Mouse (Mus musculus): ENCODE measurements around the gene Acss2. TPM values are rescaled to one million over a fixed set of nuclear protein-coding genes. Genes with fewer than 3 reads are reported as not detected.

Gene Acss2
- polyA plus RNA-seq, 1 experiment from 2014 or later: 25.1 TPM

DNA sequence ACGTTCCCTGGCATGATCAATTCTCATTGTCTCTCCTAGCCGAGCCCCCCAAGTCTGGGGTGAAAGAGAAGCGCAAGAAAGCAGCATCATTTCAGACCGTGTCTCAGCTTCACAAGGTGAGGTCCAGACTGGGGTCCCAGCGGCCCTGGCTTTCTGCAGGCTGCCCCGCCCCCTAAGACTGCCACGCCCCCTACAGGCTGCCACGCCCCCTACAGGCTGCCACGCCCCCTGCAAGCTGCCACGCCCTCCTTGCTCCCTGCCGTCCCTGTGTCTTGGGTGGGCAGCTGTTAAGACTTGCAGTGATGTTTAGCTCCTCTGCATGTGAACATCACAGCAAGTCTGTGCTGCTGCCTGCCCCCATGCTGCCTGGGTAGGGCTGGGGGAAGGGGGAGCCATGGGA is 104.9 kb downstream of the Acss2 start:
- Histone ChIP-seq H3K4me1 (peaks cover 61% of the 10 kb centered on the region), H3K4me2 (no peak overlapping the region), H3K9ac (no peak overlapping the region), H3K9me3 (replicated peaks) (no peaks in the 10 kb centered on the region), H3K36me3 (no peaks in the 10 kb centered on the region), H3K4me3 (no peak overlapping the region), H3K27me3 (replicated peaks) (peaks cover 31% of the 10 kb centered on the region), H3K27ac (no peak overlapping the region)
- no peak for ATAC-seq
- 26% methylated on average over 11 of the region's 11 CpGs for WGBS (ENCODE audit: insufficient replicate concordance)

DNA sequence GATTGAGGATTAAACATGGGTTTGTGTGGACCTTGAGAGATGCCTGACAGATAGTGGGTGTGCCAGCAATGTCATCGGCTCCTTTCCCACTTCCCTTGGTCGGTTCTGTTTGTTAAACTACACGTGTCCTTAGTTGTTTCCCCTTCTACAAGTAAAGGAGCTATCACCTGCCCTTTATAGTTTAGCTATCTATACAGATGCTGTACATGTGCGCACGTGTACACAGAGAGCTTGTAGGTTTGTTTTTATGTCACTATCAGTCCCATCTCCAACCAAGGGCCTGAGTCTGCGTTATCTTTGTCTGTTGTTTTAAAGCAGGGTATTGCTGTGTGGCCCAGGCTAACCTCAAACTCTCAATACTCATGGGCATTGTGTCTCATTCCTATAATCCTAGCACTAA is 106.2 kb downstream of the Acss2 start:
- WGBS (ENCODE audit: insufficient replicate concordance): 75% methylated on average over 6 of the region's 6 CpGs
- Histone ChIP-seq H3K36me3 (no peaks in the 10 kb centered on the region), H3K4me3 (no peak overlapping the region), H3K4me2 (no peak overlapping the region), H3K9me3 (replicated peaks) (no peaks in the 10 kb centered on the region), H3K4me1 (peaks cover 51% of the 10 kb centered on the region), H3K9ac (no peak overlapping the region), H3K27me3 (replicated peaks) (peaks cover 45% of the 10 kb centered on the region), H3K27ac (peak overlapping the region; percentile 9; the same call in 1 of the 2 replicates)
- ATAC-seq: no peak

DNA sequence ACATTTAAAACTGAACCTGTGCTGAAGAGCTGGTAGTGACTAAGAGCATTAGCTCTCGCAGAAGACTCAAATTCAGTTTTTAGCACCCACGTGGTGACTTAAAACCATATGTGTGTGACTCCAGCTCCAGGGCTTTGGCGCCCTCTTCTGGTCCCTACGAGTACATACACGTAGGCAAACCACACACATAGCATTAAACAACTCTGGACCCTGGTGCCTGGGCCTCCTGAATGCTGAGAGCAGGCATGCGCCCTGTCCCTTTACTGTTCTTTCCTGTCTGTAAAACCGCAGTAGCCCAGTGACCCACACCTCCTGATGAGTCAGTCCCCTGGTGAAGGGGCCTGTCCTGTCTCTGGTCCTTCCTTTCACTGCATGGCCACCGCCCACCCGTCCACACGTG is 107.0 kb downstream of the Acss2 start:
- no peaks in the 10 kb centered on the region for H3K36me3 ChIP-seq
- no peak overlapping the region for H3K4me3 ChIP-seq
- no peak overlapping the region for H3K27ac ChIP-seq
- 26% methylated on average over 10 of the region's 10 CpGs for WGBS (ENCODE audit: insufficient replicate concordance)
- no peak; the same call in 1 of the 2 replicates for ATAC-seq
- peaks cover 52% of the 10 kb centered on the region for H3K27me3 ChIP-seq (replicated peaks)
- H3K4me2 ChIP-seq: no peak overlapping the region
- H3K9me3 ChIP-seq (replicated peaks): no peaks in the 10 kb centered on the region
- H3K4me1 ChIP-seq: peaks cover 51% of the 10 kb centered on the region
- no peak overlapping the region for H3K9ac ChIP-seq

DNA sequence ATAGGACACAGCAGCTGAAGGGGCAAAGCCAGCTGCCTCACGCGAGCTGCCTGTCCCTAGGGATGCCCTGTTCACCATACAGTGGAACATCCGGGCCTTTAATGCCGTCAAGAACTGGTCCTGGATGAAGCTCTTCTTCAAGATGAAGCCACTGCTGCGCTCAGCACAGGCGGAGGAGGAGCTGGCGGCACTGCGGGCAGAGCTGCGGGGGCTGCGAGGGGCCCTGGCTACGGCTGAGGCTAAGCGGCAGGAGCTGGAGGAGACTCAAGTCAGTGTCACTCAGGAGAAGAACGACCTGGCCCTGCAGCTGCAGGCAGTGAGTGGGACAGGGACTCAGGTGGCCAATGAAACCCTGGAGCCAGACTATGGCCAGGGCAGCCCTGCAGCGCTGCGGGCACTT is 108.5 kb downstream of the Acss2 start:
- Histone ChIP-seq H3K36me3 (peaks cover 6% of the 10 kb centered on the region), H3K27ac (no peak overlapping the region), H3K4me2 (no peak overlapping the region), H3K4me1 (peaks cover 53% of the 10 kb centered on the region), H3K27me3 (replicated peaks) (peaks cover 68% of the 10 kb centered on the region), H3K4me3 (no peak overlapping the region), H3K9me3 (replicated peaks) (no peaks in the 10 kb centered on the region), H3K9ac (no peak overlapping the region)
- no peak for ATAC-seq
- WGBS (ENCODE audit: insufficient replicate concordance): 58% methylated on average over 15 of the region's 15 CpGs

DNA sequence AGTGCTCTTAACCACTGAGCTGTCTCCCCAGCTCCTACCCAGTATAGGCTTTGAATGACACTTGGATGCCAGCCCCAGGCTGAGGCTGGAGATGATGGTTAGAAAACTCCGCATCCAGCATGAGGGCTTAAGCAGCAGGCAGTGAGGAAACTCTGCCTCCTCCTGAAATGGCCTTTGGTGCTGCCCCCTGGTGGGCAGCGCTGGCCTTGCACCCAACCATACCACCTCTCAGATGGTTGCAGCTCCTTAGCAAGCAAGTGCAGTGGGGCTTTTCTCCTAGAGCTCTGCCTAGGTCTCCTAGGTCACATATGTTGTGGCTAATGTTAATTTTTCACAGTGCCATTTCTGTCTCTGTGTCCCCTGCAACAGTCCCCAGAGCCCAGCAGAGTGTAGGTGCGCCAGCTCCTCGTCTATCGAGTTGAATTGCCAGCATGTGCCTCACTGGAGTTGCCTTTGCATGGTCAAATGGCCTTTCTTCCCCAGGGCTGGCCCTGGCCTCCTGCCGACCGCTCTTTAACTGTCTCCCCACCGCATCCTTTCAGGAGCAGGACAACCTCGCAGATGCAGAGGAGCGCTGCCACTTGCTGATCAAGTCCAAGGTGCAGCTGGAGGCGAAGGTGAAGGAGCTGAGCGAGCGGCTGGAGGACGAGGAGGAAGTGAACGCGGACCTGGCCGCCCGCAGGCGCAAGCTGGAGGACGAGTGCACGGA is 109.4 kb downstream of the Acss2 start:
- H3K36me3 ChIP-seq: peaks cover 13% of the 10 kb centered on the region
- no peak for ATAC-seq
- H3K9me3 ChIP-seq (replicated peaks): no peaks in the 10 kb centered on the region
- 31% methylated on average over 21 of the region's 21 CpGs for WGBS (ENCODE audit: insufficient replicate concordance)
- no peak overlapping the region for H3K9ac ChIP-seq
- H3K4me3 ChIP-seq: no peak overlapping the region
- H3K4me2 ChIP-seq: no peak overlapping the region
- H3K27ac ChIP-seq: no peak overlapping the region
- peaks cover 50% of the 10 kb centered on the region for H3K4me1 ChIP-seq
- H3K27me3 ChIP-seq (replicated peaks): peaks cover 77% of the 10 kb centered on the region

DNA sequence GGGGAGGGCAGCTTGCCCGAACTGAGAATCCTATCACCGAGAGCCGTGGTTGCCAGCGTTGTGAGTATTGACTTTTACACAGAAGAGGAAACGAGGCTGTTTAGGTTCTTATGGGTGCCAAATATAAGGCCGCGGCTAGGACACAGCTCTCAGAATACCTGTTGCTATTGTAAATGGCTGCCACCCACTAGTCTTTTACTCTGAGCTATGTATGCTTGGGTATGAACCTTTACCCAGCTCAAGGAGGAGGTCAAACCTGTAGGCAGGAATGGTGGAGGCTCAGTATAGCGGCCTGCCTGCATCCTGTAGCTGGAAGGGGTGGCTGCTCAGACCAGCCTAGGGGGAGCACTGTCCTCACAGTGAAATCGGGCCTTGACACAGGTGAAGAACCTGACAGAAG is 110.4 kb downstream of the Acss2 start:
- H3K36me3 ChIP-seq: peaks cover 23% of the 10 kb centered on the region
- H3K4me1 ChIP-seq: peaks cover 40% of the 10 kb centered on the region
- H3K4me2 ChIP-seq: no peak overlapping the region
- no peaks in the 10 kb centered on the region for H3K9me3 ChIP-seq (replicated peaks)
- no peak overlapping the region for H3K27ac ChIP-seq
- H3K4me3 ChIP-seq: no peak overlapping the region
- H3K27me3 ChIP-seq (replicated peaks): peaks cover 80% of the 10 kb centered on the region
- WGBS (ENCODE audit: insufficient replicate concordance): 72% methylated on average over 9 of the region's 9 CpGs
- ATAC-seq: no peak
- H3K9ac ChIP-seq: no peak overlapping the region

DNA sequence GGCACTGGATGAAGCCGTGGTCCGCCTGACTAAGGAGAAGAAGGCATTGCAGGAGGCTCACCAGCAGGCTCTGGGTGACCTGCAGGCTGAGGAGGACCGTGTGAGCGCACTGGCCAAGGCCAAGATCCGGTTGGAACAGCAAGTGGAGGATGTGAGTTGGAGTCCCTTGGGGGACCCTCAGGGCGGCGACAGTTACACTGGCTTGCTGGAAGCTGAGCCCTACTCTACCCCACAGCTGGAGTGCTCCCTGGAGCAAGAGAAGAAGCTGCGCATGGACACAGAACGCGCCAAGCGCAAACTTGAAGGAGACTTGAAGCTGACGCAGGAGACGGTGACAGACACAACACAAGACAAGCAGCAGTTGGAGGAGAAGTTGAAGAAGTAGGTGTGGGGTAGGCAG is 110.8 kb downstream of the Acss2 start:
- H3K9me3 ChIP-seq (replicated peaks): no peaks in the 10 kb centered on the region
- 79% methylated on average over 13 of the region's 13 CpGs for WGBS (ENCODE audit: insufficient replicate concordance)
- no peak overlapping the region for H3K27ac ChIP-seq
- no peak overlapping the region for H3K9ac ChIP-seq
- ATAC-seq: no peak
- H3K27me3 ChIP-seq (replicated peaks): peaks cover 80% of the 10 kb centered on the region
- H3K4me1 ChIP-seq: peaks cover 36% of the 10 kb centered on the region
- H3K4me2 ChIP-seq: peak overlapping the region; percentile 65; the same call in 1 of the 2 replicates
- H3K36me3 ChIP-seq: peaks cover 27% of the 10 kb centered on the region
- H3K4me3 ChIP-seq: no peak overlapping the region

DNA sequence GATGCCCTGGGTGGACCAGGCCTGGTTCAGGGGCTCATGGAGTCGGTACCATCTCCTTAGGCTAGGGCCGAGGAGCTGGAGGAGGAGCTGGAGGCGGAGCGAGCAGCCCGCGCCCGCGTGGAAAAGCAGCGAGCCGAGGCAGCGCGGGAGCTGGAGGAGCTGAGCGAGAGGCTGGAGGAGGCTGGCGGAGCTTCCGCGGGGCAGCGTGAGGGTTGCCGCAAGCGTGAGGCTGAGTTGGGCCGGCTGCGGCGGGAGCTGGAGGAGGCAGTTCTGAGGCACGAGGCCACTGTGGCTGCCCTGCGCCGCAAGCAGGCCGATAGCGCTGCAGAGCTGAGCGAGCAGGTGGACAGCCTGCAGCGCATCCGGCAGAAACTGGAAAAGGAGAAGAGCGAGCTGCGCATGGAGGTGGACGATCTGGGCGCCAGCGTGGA is 111.5 kb downstream of the Acss2 start:
- Histone ChIP-seq H3K27ac (no peak overlapping the region), H3K36me3 (peaks cover 34% of the 10 kb centered on the region), H3K27me3 (replicated peaks) (peaks cover 80% of the 10 kb centered on the region), H3K9me3 (replicated peaks) (no peaks in the 10 kb centered on the region), H3K4me1 (peaks cover 30% of the 10 kb centered on the region), H3K4me2 (peak overlapping the region; percentile 65), H3K4me3 (peak overlapping the region; percentile 37), H3K9ac (0 out of 2 replicates have a peak overlapping the region, but pooled peaks have one; percentile 0)
- WGBS (ENCODE audit: insufficient replicate concordance): 3% methylated on average over 35 of the region's 35 CpGs
- no peak for ATAC-seq

DNA sequence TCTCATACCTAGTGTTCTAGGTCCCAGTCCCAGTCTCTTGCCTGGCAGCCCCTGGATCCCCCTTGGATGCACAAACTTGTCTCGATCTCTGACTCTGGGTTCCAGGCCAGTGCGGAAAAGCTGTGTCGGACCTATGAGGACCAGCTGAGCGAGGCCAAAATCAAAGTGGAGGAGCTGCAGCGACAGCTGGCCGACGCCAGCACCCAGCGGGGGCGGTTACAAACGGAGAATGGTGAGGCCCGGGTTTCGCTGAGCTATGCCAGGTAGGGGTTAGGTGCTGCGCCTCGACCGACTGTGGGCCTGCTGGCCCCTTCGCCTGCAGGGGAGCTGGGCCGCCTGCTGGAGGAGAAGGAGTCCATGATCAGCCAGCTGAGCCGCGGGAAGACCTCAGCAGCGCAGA is 112.4 kb downstream of the Acss2 start:
- Histone ChIP-seq H3K27ac (no peak overlapping the region), H3K36me3 (peaks cover 43% of the 10 kb centered on the region), H3K4me2 (no peak overlapping the region; the same call in 1 of the 2 replicates), H3K9ac (no peak overlapping the region), H3K27me3 (replicated peaks) (peaks cover 84% of the 10 kb centered on the region), H3K9me3 (replicated peaks) (no peaks in the 10 kb centered on the region), H3K4me1 (peaks cover 22% of the 10 kb centered on the region), H3K4me3 (no peak overlapping the region)
- 28% methylated on average over 20 of the region's 20 CpGs for WGBS (ENCODE audit: insufficient replicate concordance)
- ATAC-seq: no peak

DNA sequence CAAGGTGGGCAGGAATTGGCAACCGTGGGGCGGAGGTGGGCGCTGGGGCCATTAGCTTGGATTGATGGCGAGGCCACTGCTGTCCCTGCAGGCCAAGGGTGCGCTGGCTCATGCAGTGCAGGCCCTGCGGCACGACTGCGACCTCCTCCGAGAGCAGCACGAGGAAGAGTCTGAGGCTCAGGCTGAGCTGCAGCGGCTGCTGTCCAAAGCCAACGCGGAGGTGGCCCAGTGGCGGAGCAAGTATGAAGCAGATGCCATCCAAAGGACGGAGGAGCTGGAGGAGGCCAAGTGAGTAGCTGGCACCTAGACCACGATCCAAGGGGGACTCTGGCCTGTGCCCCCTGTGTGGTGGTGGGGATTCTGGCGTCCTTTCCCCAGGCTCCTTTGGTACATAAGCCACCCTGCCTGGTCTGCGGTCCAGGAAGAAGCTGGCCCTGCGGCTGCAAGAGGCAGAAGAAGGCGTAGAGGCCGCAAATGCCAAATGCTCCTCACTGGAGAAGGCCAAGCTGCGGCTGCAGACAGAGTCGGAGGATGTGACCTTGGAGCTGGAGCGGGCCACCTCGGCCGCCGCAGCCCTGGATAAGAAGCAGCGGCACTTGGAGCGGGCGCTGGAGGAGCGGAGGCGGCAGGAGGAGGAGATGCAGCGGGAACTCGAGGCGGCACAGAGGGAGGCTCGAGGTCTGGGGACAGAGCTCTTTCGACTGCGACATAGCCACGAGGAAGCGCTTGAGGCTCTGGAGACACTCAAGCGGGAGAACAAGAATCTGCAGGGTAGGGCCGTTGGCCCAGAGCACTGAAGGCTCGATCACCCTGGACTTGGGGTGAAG is 113.1 kb downstream of the Acss2 start:
- Histone ChIP-seq H3K27me3 (replicated peaks) (peaks cover 77% of the 10 kb centered on the region), H3K9me3 (replicated peaks) (no peaks in the 10 kb centered on the region), H3K27ac (no peak overlapping the region), H3K9ac (no peak overlapping the region), H3K36me3 (peaks cover 50% of the 10 kb centered on the region), H3K4me1 (peaks cover 22% of the 10 kb centered on the region), H3K4me3 (no peak overlapping the region), H3K4me2 (no peak overlapping the region)
- no peak for ATAC-seq
- WGBS (ENCODE audit: insufficient replicate concordance): 25% methylated on average over 43 of the region's 43 CpGs

DNA sequence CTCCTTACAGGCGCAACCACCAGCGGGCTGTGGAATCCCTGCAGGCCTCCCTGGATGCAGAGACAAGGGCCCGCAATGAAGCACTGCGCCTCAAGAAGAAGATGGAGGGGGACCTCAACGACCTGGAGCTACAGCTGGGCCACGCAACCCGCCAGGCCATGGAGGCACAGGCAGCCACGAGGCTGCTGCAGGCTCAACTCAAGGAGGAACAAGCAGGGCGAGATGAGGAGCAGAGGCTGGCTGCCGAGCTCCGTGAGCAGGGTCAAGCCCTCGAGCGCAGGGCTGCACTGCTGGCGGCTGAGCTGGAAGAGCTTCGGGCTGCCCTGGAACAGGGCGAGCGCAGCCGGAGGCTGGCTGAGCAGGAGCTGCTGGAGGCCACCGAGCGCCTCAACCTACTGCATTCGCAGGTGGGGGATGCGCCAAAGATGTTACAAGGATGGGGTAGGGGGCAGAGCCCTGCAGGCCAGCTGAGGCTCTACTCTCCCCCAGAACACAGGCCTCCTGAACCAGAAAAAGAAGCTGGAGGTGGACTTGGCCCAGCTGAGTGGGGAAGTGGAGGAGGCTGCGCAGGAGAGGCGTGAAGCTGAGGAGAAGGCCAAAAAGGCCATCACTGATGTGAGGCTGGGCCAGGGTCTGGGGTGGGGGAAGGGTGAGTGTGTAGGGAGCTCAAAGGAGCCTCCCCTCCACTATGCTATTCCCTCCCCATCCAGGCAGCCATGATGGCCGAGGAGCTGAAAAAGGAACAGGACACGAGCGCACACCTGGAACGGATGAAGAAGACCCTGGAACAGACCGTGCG is 114.6 kb downstream of the Acss2 start:
- Histone ChIP-seq H3K4me2 (no peak overlapping the region), H3K36me3 (peaks cover 64% of the 10 kb centered on the region), H3K27ac (no peak overlapping the region), H3K27me3 (replicated peaks) (peaks cover 62% of the 10 kb centered on the region), H3K9me3 (replicated peaks) (no peaks in the 10 kb centered on the region), H3K4me3 (no peak overlapping the region), H3K9ac (no peak overlapping the region), H3K4me1 (peaks cover 22% of the 10 kb centered on the region)
- ATAC-seq: no peak
- WGBS (ENCODE audit: insufficient replicate concordance): 74% methylated on average over 30 of the region's 30 CpGs

DNA sequence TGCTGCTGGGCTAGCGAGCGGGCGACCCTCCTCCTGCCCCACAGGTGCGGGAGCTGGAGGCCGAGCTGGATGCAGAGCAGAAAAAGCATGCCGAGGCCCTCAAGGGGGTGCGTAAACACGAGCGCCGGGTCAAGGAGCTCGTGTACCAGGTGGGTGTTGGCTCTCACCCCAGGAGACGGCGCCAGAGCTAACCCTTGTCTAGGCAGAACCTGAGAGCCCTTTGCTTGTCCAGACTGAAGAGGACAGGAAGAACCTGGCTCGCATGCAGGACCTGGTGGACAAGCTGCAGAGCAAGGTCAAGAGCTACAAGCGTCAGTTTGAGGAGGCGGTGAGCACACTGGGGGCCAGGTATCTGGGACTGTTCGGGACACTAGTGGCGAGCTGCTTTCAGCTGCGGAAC is 115.4 kb downstream of the Acss2 start:
- 75% methylated on average over 19 of the region's 19 CpGs for WGBS (ENCODE audit: insufficient replicate concordance)
- Histone ChIP-seq H3K36me3 (peaks cover 71% of the 10 kb centered on the region), H3K27me3 (replicated peaks) (peaks cover 54% of the 10 kb centered on the region)

More for the DNA sequence above, 115.4 kb downstream of the Acss2 start:
- Histone ChIP-seq H3K4me3 (no peak overlapping the region), H3K4me2 (no peak overlapping the region), H3K4me1 (peaks cover 22% of the 10 kb centered on the region), H3K9me3 (replicated peaks) (no peaks in the 10 kb centered on the region), H3K27ac (no peak overlapping the region), H3K9ac (no peak overlapping the region)
- no peak for ATAC-seq

Data from liver, embryonic 12.5 days (tissue).